Mouse (Mus musculus): Measurements from ENCODE around the gene Bnip3. TPM values are rescaled to one million over a fixed set of nuclear protein-coding genes. Genes with fewer than 3 reads are reported as not detected.

The Bnip3 gene
- polyA plus RNA-seq, 1 experiment, result 10.7 TPM

- TF ChIP-seq CTCF (IDR thresholded peaks at IDR 0.05; ENCODE audit: control insufficient read depth, insufficient read depth, low read length) (no peak), POLR2A (IDR thresholded peaks at IDR 0.05; ENCODE audit: borderline replicate concordance, control insufficient read depth, low read depth, low read length) (no peak)
- 71% methylated on average over 3 of the region's 3 CpGs for WGBS
These were observed 4.3 kb upstream of the Bnip3 start for GRCm38 (mm10) chr7:138913616-138914015.

DNA sequence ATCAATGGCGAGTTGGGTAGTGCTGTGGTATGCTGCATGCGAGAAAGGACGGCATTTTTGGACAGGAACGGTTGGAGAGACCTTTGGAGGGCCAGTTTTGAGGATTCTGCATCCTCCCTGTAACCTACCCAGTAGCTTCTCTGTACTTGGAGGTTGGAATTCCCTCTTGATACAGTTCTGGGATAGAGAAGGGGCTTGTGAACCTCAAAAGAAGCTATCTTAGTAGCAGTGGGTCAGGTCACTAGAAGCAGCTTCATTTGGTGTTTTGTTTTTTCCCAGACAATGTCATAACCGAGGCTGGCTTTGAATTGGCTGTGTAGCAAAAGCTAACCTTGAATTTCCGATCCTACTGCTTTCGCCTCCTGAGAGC, 859 bp upstream of the Bnip3 start:
- Histone ChIP-seq H3K4me1 (ENCODE audit: control insufficient read depth, insufficient read depth, low read length) (no peaks in the 10 kb centered on the region; the same call in 1 of the 2 replicates), H3K27ac (ENCODE audit: control insufficient read depth, insufficient read depth, low read depth, low read length, poor library complexity) (no peak overlapping the region), H3K4me3 (replicated peaks; ENCODE audit: control insufficient read depth, low read depth, low read length) (peak overlapping the region; percentile 68)
- TF ChIP-seq CTCF (IDR thresholded peaks at IDR 0.05; ENCODE audit: control insufficient read depth, insufficient read depth, low read length), result no peak
- TF ChIP-seq POLR2A (IDR thresholded peaks at IDR 0.05; ENCODE audit: borderline replicate concordance, control insufficient read depth, low read depth, low read length), result no peak
- WGBS, result 27% methylated on average over 7 of the region's 7 CpGs

More at GRCm38 (mm10) chr7:138913616-138914015, 4.3 kb upstream of the Bnip3 start:
- Histone ChIP-seq H3K4me1 (ENCODE audit: control insufficient read depth, insufficient read depth, low read length) (no peaks in the 10 kb centered on the region; the same call in 1 of the 2 replicates), H3K4me3 (replicated peaks; ENCODE audit: control insufficient read depth, low read depth, low read length) (no peak overlapping the region), H3K27ac (ENCODE audit: control insufficient read depth, insufficient read depth, low read depth, low read length, poor library complexity) (no peak overlapping the region)

GRCm38 (mm10) chr7:138908768-138909276, 497 bp downstream of the Bnip3 start:
- peak overlapping the region; percentile 97 for H3K4me3 ChIP-seq (replicated peaks; ENCODE audit: control insufficient read depth, low read depth, low read length)
- TF ChIP-seq CTCF (IDR thresholded peaks at IDR 0.05; ENCODE audit: control insufficient read depth, insufficient read depth, low read length) (no peak), POLR2A (IDR thresholded peaks at IDR 0.05; ENCODE audit: borderline replicate concordance, control insufficient read depth, low read depth, low read length) (no peak)
- peak overlapping the region; percentile 70; the same call in 1 of the 2 replicates for H3K27ac ChIP-seq (ENCODE audit: control insufficient read depth, insufficient read depth, low read depth, low read length, poor library complexity)
- H3K4me1 ChIP-seq (ENCODE audit: control insufficient read depth, insufficient read depth, low read length), result no peaks in the 10 kb centered on the region; the same call in 1 of the 2 replicates
- WGBS, result 11% methylated on average over 10 of the region's 10 CpGs

GRCm38 (mm10) chr7:138907976-138908375, 1.3 kb downstream of the Bnip3 start:
- no peak for TF ChIP-seq CTCF (IDR thresholded peaks at IDR 0.05; ENCODE audit: control insufficient read depth, insufficient read depth, low read length)
- TF ChIP-seq POLR2A (IDR thresholded peaks at IDR 0.05; ENCODE audit: borderline replicate concordance, control insufficient read depth, low read depth, low read length), result no peak
- no peaks in the 10 kb centered on the region; the same call in 1 of the 2 replicates for H3K4me1 ChIP-seq (ENCODE audit: control insufficient read depth, insufficient read depth, low read length)
- H3K27ac ChIP-seq (ENCODE audit: control insufficient read depth, insufficient read depth, low read depth, low read length, poor library complexity), result no peak overlapping the region
- H3K4me3 ChIP-seq (replicated peaks; ENCODE audit: control insufficient read depth, low read depth, low read length), result no peak overlapping the region
- WGBS, result 85% methylated on average over 5 of the region's 5 CpGs

DNA sequence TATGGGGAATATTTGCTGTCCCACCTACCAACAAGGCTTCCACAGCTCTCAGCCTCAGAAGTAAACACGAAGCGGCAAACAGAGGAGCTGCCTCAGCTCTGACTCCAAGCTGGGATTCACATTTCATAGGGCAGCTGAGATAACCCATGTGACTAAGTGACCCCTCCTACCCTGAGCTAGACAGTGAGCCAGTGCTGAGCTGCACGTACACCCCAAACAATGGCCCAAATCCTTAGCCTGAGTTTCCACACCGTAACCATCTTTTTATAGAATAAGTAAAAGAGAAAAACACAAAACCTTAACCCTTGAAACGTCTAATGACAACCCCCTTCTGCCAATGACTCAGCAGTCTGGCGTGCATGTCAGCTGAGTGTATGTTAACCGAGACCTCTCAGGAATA, 2.3 kb downstream of the Bnip3 start:
- WGBS, result 31% methylated on average over 7 of the region's 7 CpGs
- H3K4me1 ChIP-seq (ENCODE audit: control insufficient read depth, insufficient read depth, low read length), result no peaks in the 10 kb centered on the region; the same call in 1 of the 2 replicates
- no peak overlapping the region for H3K4me3 ChIP-seq (replicated peaks; ENCODE audit: control insufficient read depth, low read depth, low read length)
- no peak for TF ChIP-seq POLR2A (IDR thresholded peaks at IDR 0.05; ENCODE audit: borderline replicate concordance, control insufficient read depth, low read depth, low read length)
- TF ChIP-seq CTCF (IDR thresholded peaks at IDR 0.05; ENCODE audit: control insufficient read depth, insufficient read depth, low read length), result no peak
- no peak overlapping the region for H3K27ac ChIP-seq (ENCODE audit: control insufficient read depth, insufficient read depth, low read depth, low read length, poor library complexity)

GRCm38 (mm10) chr7:138906441-138906840, 2.9 kb downstream of the Bnip3 start:
- Histone ChIP-seq H3K4me3 (replicated peaks; ENCODE audit: control insufficient read depth, low read depth, low read length) (no peak overlapping the region), H3K27ac (ENCODE audit: control insufficient read depth, insufficient read depth, low read depth, low read length, poor library complexity) (no peak overlapping the region), H3K4me1 (ENCODE audit: control insufficient read depth, insufficient read depth, low read length) (no peaks in the 10 kb centered on the region; the same call in 1 of the 2 replicates)
- TF ChIP-seq POLR2A (IDR thresholded peaks at IDR 0.05; ENCODE audit: borderline replicate concordance, control insufficient read depth, low read depth, low read length) (no peak), CTCF (IDR thresholded peaks at IDR 0.05; ENCODE audit: control insufficient read depth, insufficient read depth, low read length) (no peak)
- 65% methylated on average over 1 of the region's 1 CpGs for WGBS

- Histone ChIP-seq H3K27ac (ENCODE audit: control insufficient read depth, insufficient read depth, low read depth, low read length, poor library complexity) (no peak overlapping the region), H3K4me3 (replicated peaks; ENCODE audit: control insufficient read depth, low read depth, low read length) (no peak overlapping the region), H3K4me1 (ENCODE audit: control insufficient read depth, insufficient read depth, low read length) (no peaks in the 10 kb centered on the region; the same call in 1 of the 2 replicates)
- TF ChIP-seq POLR2A (IDR thresholded peaks at IDR 0.05; ENCODE audit: borderline replicate concordance, control insufficient read depth, low read depth, low read length) (no peak), CTCF (IDR thresholded peaks at IDR 0.05; ENCODE audit: control insufficient read depth, insufficient read depth, low read length) (no peak)
- 59% methylated on average over 7 of the region's 7 CpGs for WGBS
These were observed 5.4 kb downstream of the Bnip3 start for GRCm38 (mm10) chr7:138903886-138904435.

GRCm38 (mm10) chr7:138898743-138899142, 10.6 kb downstream of the Bnip3 start:
- TF ChIP-seq POLR2A (IDR thresholded peaks at IDR 0.05; ENCODE audit: borderline replicate concordance, control insufficient read depth, low read depth, low read length) (no peak), CTCF (IDR thresholded peaks at IDR 0.05; ENCODE audit: control insufficient read depth, insufficient read depth, low read length) (no peak)
- H3K4me3 ChIP-seq (replicated peaks; ENCODE audit: control insufficient read depth, low read depth, low read length), result no peak overlapping the region
- H3K4me1 ChIP-seq (ENCODE audit: control insufficient read depth, insufficient read depth, low read length), result no peaks in the 10 kb centered on the region
- no peak overlapping the region for H3K27ac ChIP-seq (ENCODE audit: control insufficient read depth, insufficient read depth, low read depth, low read length, poor library complexity)
- 86% methylated on average over 4 of the region's 4 CpGs for WGBS
